Mouse (Mus musculus) left cerebral cortex, adult 2 months (tissue): ENCODE data around the gene Pofut1. TPM values are rescaled to one million over a fixed set of nuclear protein-coding genes. Genes with fewer than 3 reads are reported as not detected.

Experiments
- DNase-seq, 2 experiments: peaks; one replicate each; pipeline ENCODE4 v3.0.0; 2021 to 2022; ENCODE audit warnings: low spot score in 2 of 2, mixed read lengths in 1 of 2; ENCODE audit errors: extremely low spot score in 1 of 2
- H3K27ac ChIP-seq: fragments of 200-600 bp; 2 replicates; pipeline ENCODE4 v1.8.1; 2022
- H3K4me3 ChIP-seq: fragments of 200-600 bp; 2 replicates; pipeline ENCODE4 v1.8.1; 2022
- CTCF ChIP-seq: fragments of 200-600 bp; IDR thresholded peaks from 2 replicates; pipeline ENCODE4 v1.8.1; 2022; ENCODE audit warnings: antibody characterized with exemption, mild to moderate bottlenecking, moderate library complexity
- intact Hi-C: fragments of 180-260 bp; cut with DNase I; formaldehyde crosslinking; loops from one replicate; pipeline ENCODE4 v1.15.1; 2025
- total RNA-seq, 2 experiments: library from RNA; stranded (reverse); gene quantifications; 2 replicates each; pipeline ENCODE4 v1.2.3; 2021

The Pofut1 gene
- total RNA-seq, 2 experiments from 2014 or later, result 15.4 to 17.3 TPM

DNA sequence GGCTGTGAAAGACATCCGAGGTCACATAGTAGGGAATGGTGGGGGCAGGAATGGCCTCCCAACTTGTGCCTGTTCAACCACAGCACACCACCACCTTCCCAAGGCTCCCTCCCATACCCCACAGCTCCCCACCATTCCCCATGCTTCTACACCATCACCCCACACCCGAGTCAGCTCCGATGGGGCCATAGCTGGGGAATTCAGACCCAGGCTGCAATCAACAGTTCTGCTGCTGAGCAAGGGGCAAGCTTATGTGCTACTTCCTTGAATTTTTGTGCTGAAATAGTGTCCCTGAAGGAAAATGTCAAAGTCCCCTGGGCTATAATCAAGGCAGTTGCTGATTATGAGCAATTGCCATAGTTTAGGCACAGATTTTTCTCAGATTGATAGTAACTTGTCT lies 22.8 kb upstream of the Pofut1 start:
- TF ChIP-seq CTCF, result no peak
- no peak for DNase-seq
- intact Hi-C loops, result no loop called here
- Histone ChIP-seq H3K4me3 (no peak overlapping the region), H3K27ac (no peak overlapping the region)

DNA sequence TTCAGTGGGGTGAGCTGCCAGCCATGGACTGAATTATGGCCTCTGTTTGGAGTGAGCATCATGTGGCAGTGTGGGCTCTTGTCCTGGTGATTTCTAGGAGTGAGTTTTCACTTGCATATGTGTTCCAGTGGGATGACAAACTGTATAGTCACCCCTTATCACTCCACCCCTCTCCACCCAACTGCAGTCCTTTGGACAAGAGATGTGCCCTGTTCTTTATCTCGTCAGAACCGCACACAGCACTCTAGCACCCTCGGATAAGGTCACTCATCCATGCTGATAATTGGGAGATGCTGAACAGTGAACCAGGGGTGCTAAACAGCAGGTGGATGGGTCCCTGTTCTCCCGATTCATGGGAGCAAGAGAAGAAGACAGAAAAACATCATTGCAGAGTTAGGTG lies 19.7 kb upstream of the Pofut1 start:
- TF ChIP-seq CTCF, result no peak
- intact Hi-C loops, result no loop called here

DNA sequence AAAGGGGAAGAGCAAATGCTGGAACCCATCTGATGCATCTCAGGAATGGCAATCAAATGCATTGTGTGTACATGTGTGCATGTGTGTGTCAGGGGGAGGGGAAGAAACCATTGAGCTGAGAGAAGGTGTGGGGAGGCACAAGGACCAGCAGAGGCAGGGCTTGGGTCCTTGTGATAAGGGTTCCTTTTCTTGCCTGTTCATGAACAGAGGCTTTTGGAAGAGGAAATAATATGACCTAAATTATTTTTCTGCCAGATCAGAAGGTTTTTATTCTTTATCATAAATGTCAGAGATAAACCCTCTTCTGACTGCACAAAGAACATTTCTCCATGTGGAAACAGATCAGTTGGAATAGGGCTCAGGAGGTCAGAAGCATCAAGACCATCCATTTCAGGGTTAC lies 19.2 kb upstream of the Pofut1 start:
- intact Hi-C loops, result no loop called here
- DNase-seq, result no peak
- TF ChIP-seq CTCF, result no peak
- Histone ChIP-seq H3K4me3 (no peak overlapping the region), H3K27ac (no peak overlapping the region)

More for the DNA sequence above, 19.7 kb upstream of the Pofut1 start:
- no peak overlapping the region for H3K4me3 ChIP-seq
- DNase-seq, result no peak
- no peak overlapping the region for H3K27ac ChIP-seq

DNA sequence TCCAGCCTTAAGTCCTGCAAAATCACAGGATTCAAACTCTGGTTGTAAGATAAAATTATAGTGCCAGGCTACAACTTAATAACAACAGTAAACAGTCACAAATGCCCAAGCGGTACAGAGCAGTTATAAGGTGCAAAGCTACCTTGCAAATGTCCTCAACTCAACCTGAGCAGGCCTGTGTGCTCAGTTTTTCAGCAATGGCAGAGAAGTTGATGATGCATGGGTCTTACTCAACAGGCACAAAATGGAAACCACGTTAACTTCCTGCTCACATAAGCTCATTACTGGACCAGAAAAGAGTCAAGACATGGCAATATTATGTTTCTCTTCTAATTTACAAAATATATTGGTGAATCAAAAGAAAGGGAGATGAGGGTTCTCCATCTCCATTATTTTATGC lies 18.8 kb upstream of the Pofut1 start:
- DNase-seq, result no peak
- TF ChIP-seq CTCF, result no peak
- intact Hi-C loops, result no loop called here
- Histone ChIP-seq H3K27ac (no peak overlapping the region), H3K4me3 (no peak overlapping the region)

DNA sequence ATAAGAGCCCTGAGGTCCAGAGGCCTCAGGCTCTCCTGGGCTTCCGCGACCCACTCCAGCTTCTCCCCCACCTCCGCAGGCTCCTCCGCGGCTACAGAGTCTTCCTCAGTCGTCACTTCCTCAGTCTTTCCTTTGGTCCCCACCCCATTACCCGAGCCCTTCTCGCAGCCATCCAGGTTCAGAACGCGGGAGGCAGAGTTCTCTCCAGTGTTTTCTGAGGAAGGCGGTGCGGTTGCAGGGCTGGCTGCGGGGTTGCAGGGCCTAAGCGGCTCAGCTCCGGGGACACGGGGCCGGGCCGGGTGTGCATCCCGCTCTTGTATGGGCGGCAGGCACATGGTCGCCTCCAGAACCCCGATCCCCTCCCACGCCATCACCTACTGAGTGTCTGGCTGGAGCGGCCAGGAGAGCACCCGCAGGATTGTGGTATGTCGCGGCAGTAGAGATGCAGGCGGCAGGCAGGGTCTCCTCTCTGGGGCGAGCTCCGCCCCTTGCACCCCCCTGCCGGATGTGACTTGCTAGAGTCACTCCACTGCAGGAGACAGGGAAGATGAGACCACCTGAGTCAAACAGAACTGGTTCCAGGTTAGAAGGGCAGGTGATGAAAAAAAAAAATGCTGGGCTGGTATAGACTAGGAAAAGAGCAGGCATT lies 16.3 kb upstream of the Pofut1 start, which contains the start of gene Tspyl3:
Gene Tspyl3, minus strand, starts transcription at position 496 of the 649 bp plus-strand sequence.
- Histone ChIP-seq H3K4me3 (peak within 1 kb of the TSS; percentile 82), H3K27ac (peak within 1 kb of the TSS; percentile 92)
- TF ChIP-seq CTCF, result no peak; the same call in none of the 2 replicates
- intact Hi-C loops, result no loop called here
- DNase-seq, result peak; percentile 58 to 61

DNA sequence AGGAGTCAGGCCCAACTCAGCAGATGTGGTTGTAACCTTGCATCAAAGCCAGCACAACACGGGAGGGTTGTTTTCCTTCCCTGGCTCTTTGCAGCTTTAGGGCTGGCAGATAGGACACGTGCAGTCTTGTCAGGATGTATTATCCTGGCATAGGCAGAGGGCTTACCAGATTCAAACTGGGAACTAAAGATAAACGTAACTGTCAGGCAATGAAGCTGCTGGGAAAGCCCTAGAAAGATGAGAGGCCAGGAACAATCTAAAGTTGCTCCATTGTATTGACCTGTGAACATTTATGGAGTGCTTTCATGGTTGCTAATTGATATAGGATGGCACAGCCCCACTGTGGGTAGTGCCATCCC lies 15.8 kb upstream of the Pofut1 start:
- H3K27ac ChIP-seq, result peak overlapping the region; percentile 92
- TF ChIP-seq CTCF, result no peak
- peak overlapping the region; percentile 82 for H3K4me3 ChIP-seq
- no peak for DNase-seq
- intact Hi-C loops, result no loop called here

DNA sequence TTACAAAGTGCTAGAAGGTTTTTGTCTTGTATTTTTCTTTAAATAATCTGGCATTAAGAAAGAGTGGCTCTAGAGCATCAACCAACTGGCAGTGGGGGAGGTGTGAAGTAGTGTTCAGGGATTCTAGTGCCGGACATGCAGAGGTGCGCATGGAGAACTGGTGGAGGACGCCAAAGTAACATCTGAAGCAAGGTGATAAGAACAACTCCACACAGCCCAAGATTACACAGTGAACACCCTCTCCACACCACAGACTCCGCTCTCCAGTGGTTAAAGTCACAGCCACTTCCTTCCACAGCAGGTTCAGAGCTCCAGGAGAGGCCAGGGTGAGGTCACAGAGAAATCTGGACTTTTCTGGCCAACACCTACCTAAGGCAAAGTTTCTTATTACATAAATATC lies 13.4 kb upstream of the Pofut1 start:
- Histone ChIP-seq H3K4me3 (no peak overlapping the region), H3K27ac (no peak overlapping the region)
- no peak for TF ChIP-seq CTCF
- intact Hi-C loops, result no loop called here
- DNase-seq, result no peak

DNA sequence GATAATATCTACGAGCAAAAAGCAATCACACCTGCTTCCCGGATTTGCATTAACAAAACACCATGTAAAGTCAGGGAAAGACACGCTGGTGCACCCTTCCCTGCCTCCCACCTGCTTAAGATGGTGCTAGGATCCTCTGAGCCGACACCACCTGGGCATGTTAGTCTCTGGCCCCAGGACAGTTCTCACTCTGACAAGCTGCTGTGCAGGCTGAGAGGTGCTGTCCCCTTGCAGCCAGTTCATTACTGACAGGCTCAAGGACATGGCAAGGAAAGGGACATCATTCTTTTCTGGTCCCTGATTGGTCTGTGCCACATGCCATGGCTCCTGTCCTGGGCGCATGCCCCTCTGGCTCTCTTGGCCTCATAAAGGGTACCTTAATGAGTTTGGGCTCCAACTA lies 12.8 kb upstream of the Pofut1 start:
- no peak overlapping the region for H3K27ac ChIP-seq
- intact Hi-C loops, result no loop called here
- no peak for TF ChIP-seq CTCF
- no peak for DNase-seq
- no peak overlapping the region for H3K4me3 ChIP-seq

DNA sequence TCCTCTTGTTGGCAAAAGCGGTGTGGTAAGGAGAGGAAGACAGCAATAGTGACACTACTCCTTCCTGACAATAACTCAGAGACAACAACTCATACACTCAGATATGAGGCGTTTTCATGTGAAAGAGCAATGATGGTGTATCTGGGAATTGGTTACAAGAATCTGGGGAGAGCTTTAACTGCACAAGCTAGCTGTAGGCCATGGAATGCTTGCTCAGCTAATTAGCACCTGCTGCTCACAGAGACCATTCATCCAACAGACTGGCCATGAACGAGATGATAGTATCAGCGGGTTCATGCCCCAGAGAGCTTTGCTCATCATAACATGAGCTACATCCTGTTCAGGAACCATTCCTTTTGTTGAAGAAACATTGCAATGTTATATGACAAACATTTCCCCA lies 4.1 kb upstream of the Pofut1 start:
- DNase-seq, result no peak
- intact Hi-C loops, result no loop called here
- no peak for TF ChIP-seq CTCF
- no peak overlapping the region for H3K4me3 ChIP-seq
- H3K27ac ChIP-seq, result no peak overlapping the region

DNA sequence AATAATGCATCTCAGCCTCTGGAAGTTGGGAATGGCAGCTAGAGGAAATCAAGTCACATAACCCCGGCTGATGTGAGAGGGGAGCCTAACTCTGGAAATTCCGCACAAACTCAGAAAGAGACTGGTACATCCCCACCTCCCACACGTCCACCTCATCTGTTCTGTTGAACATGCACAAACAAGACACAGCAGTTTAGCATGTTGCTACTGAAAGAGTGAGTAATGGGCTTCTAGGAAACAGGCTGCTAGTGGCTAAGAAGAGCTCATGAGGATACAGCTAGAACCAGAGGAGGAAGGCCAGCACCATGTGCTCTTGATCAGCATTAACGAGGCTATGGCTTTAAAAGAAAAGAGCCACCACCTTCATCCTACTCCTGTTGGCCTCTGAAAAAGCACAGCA lies 3.4 kb upstream of the Pofut1 start:
- no peak overlapping the region for H3K4me3 ChIP-seq
- TF ChIP-seq CTCF, result no peak
- no peak for DNase-seq
- no peak overlapping the region for H3K27ac ChIP-seq
- intact Hi-C loops, result no loop called here

DNA sequence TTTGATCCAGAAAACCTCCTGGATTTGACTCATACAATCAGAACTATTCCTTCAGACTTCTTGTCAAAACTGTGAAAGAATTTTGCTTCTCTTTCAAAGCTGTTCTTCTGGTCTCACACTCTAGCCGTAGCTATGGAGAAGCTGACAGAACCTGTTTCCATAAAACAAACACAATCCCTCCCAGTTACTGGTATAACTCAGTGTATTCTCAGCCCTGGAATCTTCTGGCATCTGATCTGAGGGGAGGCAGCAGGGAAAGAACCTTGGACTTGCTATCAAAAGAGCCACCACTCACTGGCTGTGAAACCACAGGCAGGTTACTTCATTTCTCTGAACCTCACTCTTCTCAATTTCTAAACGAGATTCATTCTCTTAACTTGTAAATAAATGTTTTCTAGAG lies 2.9 kb upstream of the Pofut1 start:
- no peak overlapping the region for H3K27ac ChIP-seq
- no peak for TF ChIP-seq CTCF
- DNase-seq, result no peak
- no peak overlapping the region for H3K4me3 ChIP-seq
- intact Hi-C loops, result no loop called here

DNA sequence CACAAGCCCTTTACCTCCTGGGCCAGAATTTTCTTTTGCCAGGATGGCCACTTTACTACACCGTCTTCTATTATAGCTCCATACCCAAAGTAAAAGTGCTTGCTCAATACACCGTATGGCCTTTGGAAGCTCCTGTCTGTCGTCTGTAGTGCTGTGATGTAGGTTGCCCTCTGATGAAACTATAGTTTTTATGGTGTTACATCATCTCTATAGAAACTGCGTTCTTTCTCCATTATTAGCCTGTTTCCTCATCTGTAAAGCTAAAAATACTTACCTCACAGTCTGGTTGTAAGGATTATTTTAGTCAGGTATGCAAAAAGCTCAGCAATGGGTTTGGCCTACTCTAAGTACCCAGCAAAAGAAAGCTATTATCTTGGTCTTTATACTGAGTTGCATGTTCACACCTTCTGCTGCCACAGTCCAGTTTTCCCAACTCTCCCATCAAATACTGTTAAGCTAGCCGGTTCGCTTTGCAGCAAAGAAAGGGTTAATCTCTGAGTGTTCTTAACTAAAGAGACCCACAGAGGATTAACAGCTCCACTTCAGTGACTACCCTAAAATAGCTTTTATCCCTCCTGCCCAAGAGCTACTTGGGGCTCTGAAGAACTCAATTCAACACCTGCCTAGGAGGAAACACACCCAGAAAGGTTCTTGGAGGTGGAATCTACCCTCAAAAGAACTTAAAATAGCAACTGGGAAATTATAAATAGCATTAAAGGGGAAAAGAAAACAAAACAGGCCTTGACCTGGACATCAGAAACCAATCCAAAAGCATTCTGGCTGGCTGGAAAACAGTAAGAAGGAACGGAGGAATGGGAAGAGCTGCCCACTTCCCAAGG lies 2.1 kb upstream of the Pofut1 start:
- TF ChIP-seq CTCF, result no peak
- H3K27ac ChIP-seq, result peak overlapping the region; percentile 28; the same call in 1 of the 2 replicates
- intact Hi-C loops, result no loop called here
- DNase-seq, result no peak
- H3K4me3 ChIP-seq, result peak overlapping the region; percentile 85
